Mouse (Mus musculus) lung, postnatal 25 days (tissue): Measurements from ENCODE around the gene Trmt11.
A peak's percentile ranks its signal among the peaks of the same experiment; 100 is the strongest.
"Not testable (repeated sequence)": the region's sequence is repeated elsewhere in the genome, so short reads cannot be mapped to it uniquely, and the experiment has no call there.

Experiments used
- DNase-seq: peaks from one replicate; pipeline ENCODE4 v3.0.0; 2022; ENCODE audit warnings: low spot score

Trmt11 gene

GRCm38 (mm10) chr10:30555686-30556578, 44.6 kb downstream of the Trmt11 start:
- no peak for DNase-seq

- no peak for DNase-seq
These were observed 48.2 kb downstream of the Trmt11 start for GRCm38 (mm10) chr10:30552377-30552776.

- DNase-seq: no peak
These were observed 50.6 kb downstream of the Trmt11 start for GRCm38 (mm10) chr10:30549974-30550373.

GRCm38 (mm10) chr10:30538538-30538815, 62.1 kb downstream of the Trmt11 start:
- no peak for DNase-seq

GRCm38 (mm10) chr10:30537734-30538537, 62.6 kb downstream of the Trmt11 start:
- no peak for DNase-seq

GRCm38 (mm10) chr10:30535930-30536329, 64.6 kb downstream of the Trmt11 start:
- DNase-seq: not testable (repeated sequence)

- DNase-seq: no peak
These were observed 73.4 kb downstream of the Trmt11 start for GRCm38 (mm10) chr10:30527122-30527521.

GRCm38 (mm10) chr10:30521727-30522126, 78.8 kb downstream of the Trmt11 start:
- DNase-seq: peak; percentile 34

GRCm38 (mm10) chr10:30519143-30519542, 81.4 kb downstream of the Trmt11 start:
- DNase-seq: no peak

- DNase-seq: no peak
These were observed 83.3 kb downstream of the Trmt11 start for GRCm38 (mm10) chr10:30517224-30517623.

- DNase-seq: no peak
These were observed 83.8 kb downstream of the Trmt11 start for GRCm38 (mm10) chr10:30516771-30517170.

- DNase-seq: no peak
These were observed 95.8 kb downstream of the Trmt11 start for GRCm38 (mm10) chr10:30504736-30505135.

- no peak for DNase-seq
These were observed 97.4 kb downstream of the Trmt11 start for GRCm38 (mm10) chr10:30503168-30503567.

- DNase-seq: no peak
These were observed 97.8 kb downstream of the Trmt11 start for GRCm38 (mm10) chr10:30502718-30503117.

- DNase-seq: peak; percentile 23
These were observed 102.3 kb downstream of the Trmt11 start for GRCm38 (mm10) chr10:30498223-30498622.
